20 mouse cellular contexts compared by ENCODE assay signal in the genomic region with DNA sequence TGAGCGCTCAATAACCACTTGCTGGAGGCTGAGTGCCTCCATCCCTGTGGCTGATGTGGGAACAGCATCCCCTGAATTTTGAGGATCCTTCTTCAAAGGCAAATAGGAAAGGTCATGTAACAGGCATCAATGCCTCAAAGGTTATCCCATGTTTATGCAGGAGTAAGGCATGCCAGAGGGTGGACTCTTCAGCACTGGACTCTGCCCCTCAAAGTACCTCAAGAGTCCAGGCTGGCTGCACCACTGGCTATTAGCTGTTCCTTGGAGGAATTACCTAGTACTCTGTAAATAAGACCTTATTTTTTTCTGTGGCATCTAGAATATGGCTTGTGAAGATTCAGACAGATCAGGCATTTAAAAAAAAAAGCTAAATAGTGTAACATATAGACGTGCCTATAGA.
"Had no signal": no experiment of that assay in that cellular context is flagged by ENCODE, and none has a peak within 500 bp of the region (broad histone marks: within the 10 kb centered on the region; RNA-seq: fewer than 3 reads in every experiment).

No protein-coding gene starts in this region.

- H3K4me3 ChIP-seq: left cerebral cortex, adult 2 months; liver, embryonic 13.5 days; midbrain, embryonic 12.5 days; myocyte; neural tube, embryonic 13.5 days; stomach, embryonic 15.5 days had no signal

- H3K27me3 ChIP-seq: liver, embryonic 13.5 days; midbrain, embryonic 12.5 days; neural tube, embryonic 13.5 days; stomach, embryonic 15.5 days had no signal

- H3K4me1 ChIP-seq: liver, embryonic 13.5 days; midbrain, embryonic 12.5 days; neural tube, embryonic 13.5 days; stomach, embryonic 15.5 days had no signal

- H3K27ac ChIP-seq: hindbrain, postnatal 0 days; kidney, postnatal 0 days; left cerebral cortex, adult 2 months; liver, embryonic 13.5 days; midbrain, embryonic 12.5 days; neural tube, embryonic 13.5 days; stomach, embryonic 15.5 days had no signal

- DNase-seq: layer of hippocampus, adult 9-11 months; layer of hippocampus, postnatal 36 days; liver, embryonic 13.5 days; lung, adult 2 months; lung, postnatal 14 days; lung, postnatal 4 days; retina, postnatal 1 day; right cerebral cortex, postnatal 25 days; spleen, adult 18-20 months; thymus, postnatal 25 days had no signal

- ATAC-seq: hindbrain, postnatal 0 days; inflammation-experienced regulatory T-cells, adult 6 months; intestine, embryonic 16.5 days; midbrain, embryonic 16.5 days had no signal

- H3K36me3 ChIP-seq: liver, embryonic 13.5 days; midbrain, embryonic 12.5 days; neural tube, embryonic 13.5 days; stomach, embryonic 15.5 days had no signal

- H3K9me3 ChIP-seq: liver, embryonic 13.5 days; midbrain, embryonic 12.5 days; neural tube, embryonic 13.5 days; stomach, embryonic 15.5 days had no signal

- H3K4me2 ChIP-seq: liver, embryonic 13.5 days; midbrain, embryonic 12.5 days; neural tube, embryonic 13.5 days; stomach, embryonic 15.5 days had no signal

- H3K9ac ChIP-seq: liver, embryonic 13.5 days; midbrain, embryonic 12.5 days; neural tube, embryonic 13.5 days; stomach, embryonic 15.5 days had no signal
